Mouse (Mus musculus) urinary bladder, adult 2 months (tissue): Measurements from ENCODE around the gene Lrrc28. TPM values are rescaled to one million over a fixed set of nuclear protein-coding genes. Genes with fewer than 3 reads are reported as not detected.
"Not testable (repeated sequence)": the region's sequence is repeated elsewhere in the genome, so short reads cannot be mapped to it uniquely, and the experiment has no call there.

Experiments
- DNase-seq: peaks from one replicate; pipeline ENCODE4 v3.0.0; 2022; ENCODE audit warnings: low spot score
- polyA plus RNA-seq: library from polyadenylated mRNA; depleted of rRNA; stranded (reverse); fragments of >200 nt; gene quantifications from 2 replicates; pipeline ENCODE4 v1.2.3, GENCODE M21; 2012

The Lrrc28 gene
- polyA plus RNA-seq, 1 experiment: 36.5 TPM

- no peak for DNase-seq
These were observed 116.2 kb downstream of the Lrrc28 start for GRCm38 (mm10) chr7:67528821-67529221.

- DNase-seq: no peak
These were observed 116.8 kb downstream of the Lrrc28 start for GRCm38 (mm10) chr7:67528063-67528811.

- no peak for DNase-seq
These were observed 119.0 kb downstream of the Lrrc28 start for GRCm38 (mm10) chr7:67525886-67526580.

DNA sequence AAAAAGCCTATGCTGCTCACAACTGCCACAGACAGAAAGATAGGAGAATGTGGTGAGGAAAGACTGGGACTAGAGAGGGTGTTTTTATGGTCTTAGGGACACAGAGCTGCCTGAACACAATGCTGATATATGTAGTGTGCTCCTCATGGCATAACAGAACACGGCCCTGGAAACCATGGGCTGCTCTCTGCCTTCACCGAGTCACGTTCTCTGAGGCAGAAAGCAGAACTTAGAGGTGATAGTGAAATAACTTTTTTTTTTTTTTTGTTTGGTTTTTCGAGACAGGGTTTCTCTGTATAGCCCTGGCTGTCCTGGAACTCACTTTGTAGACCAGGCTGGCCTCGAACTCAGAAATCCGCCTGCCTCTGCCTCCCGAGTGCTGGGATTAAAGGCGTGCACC is 121.0 kb downstream of the Lrrc28 start:
- DNase-seq: not testable (repeated sequence)

DNA sequence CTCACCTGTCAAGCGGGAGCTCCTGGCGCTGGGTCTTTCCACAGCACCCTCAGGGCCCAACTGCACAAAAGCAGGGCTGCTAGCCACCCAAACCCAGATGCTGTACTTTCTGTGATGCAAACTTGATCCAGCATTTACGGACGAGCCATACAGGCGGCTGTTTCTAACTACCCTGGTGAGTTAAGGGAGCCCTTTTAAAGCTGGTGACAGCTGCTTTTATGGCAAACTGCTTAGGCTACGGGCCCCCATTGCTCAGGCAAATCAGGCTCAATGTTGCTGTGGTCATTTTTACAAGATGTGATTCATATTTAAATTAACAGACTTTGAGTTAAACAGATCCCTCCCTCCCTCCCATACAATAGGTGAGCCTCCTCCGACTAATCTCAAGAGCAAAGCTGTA is 121.7 kb downstream of the Lrrc28 start:
- DNase-seq: no peak

- not testable (repeated sequence) for DNase-seq
These were observed 123.3 kb downstream of the Lrrc28 start for GRCm38 (mm10) chr7:67521731-67522130.

DNA sequence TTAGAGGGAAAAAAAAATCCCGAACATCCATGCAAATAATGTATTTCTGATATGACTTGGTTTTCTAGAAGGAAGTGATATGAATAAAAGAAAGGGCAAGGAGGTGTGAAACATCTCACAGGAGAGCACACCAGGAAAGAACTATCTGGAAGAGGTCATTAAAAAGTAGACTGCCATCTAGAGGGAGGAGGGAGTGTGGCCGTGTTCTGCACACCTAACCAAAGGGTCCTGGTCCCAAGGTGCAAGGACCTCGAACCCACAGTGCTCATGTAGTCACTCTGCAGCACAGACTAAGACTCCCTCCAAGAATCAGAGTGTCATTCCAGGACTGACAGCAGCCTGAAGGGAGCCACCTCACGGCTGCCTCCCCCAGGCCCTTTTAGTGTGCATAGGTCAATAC is 124.1 kb downstream of the Lrrc28 start:
- DNase-seq: no peak

DNA sequence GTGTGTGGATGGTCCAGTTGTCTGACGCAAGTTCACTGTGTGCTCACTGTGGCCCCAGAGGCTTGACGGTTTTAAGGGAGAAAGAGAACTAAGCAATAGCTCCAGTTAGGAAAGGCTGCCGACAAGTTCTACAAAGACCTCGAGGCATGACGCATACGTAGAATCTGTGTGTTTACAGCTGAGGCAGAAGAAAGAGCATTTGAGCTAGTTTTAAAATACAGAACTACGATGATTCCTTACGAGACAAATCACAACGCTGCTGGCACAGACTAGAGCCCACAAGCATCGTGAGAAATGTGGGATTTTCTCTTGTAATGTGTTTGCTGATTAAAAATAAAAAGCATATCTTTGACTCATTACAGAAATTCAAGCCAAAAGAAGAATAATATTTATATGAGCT is 125.1 kb downstream of the Lrrc28 start:
- DNase-seq: no peak

DNA sequence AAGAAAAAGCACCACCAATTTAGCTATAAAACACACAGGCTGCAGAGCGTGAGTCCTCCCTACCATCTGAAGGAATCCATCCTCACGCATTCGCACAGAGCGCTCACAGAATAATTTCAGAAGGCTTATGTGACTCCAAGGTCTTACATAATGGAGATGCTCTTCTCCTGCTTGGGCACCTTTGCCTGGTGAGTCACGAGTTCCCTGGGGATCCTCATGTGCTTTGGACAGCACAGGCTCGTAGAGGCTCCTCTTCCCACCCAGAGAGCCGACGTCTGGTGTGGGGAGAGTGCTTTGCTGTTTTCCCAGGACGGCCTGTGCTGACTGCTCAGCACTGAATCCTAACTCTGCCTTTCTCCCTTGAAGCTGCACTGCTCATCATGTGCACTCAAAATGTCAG is 129.4 kb downstream of the Lrrc28 start:
- DNase-seq: no peak

- DNase-seq: no peak
These were observed 130.2 kb downstream of the Lrrc28 start for GRCm38 (mm10) chr7:67514893-67515292.

- DNase-seq: no peak
These were observed 130.7 kb downstream of the Lrrc28 start for GRCm38 (mm10) chr7:67514380-67514779.

GRCm38 (mm10) chr7:67513656-67514055 is 131.4 kb downstream of the Lrrc28 start:
- DNase-seq: no peak

DNA sequence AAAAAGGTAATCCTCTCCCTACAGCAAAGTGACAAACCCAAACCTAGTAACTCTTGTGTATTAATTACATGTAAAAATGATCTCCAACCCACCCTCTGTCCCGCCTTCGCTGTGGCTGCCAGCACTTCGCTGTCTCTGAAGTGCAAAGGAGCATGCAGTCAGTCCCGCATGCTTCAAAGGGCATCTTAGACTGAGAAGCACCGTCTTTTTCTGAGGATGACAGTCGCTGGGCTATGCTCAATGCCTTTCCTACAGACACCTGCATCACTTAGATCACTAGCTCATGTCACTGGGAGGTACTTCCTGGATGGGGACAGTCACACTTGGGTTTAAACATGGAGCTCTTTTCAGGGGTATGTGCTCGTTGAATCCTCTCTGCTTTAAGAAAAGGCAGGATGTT is 133.5 kb downstream of the Lrrc28 start:
- DNase-seq: no peak

GRCm38 (mm10) chr7:67503281-67504010 is 141.6 kb downstream of the Lrrc28 start:
- no peak for DNase-seq

DNA sequence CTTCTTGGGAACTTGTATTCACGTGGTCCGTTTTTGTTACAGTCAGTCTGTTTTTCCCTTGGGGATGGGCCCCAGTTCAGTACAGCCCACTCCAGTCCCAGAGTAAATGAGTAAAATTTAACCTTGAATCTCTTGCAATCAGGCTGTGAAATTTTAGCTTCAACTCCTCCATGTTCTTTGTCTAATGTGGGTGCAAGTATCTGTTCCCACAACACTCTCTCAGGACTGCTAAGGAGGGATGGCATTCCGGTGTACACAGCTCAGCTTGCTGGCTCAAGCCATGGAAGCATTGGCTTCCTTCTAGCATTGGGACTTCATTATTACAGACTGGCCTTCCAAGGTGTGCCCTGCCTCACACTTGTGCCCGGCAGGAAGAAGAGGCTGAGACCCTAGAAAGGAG is 142.4 kb downstream of the Lrrc28 start:
- no peak for DNase-seq

DNA sequence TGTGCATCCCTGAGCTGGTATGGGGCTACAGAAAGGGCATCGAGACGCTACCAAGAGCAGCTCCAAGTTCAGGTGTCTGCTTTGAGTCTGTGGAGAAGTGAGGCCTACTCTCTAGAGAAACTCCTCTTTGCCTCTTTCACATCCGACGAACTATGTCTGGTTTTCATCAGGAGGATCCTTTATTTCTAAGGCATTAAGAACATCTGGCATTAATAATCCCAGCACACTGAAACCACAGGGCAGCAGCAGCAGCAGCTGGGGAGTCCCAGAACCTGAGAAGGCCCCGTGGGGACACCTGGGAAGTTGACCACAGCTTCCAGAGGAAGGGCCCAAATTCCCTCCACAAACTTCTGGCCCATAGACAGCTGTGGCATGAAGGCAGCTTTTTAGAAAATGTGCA is 144.2 kb downstream of the Lrrc28 start:
- no peak for DNase-seq

- DNase-seq: no peak
These were observed 144.8 kb downstream of the Lrrc28 start for GRCm38 (mm10) chr7:67500076-67500828.

GRCm38 (mm10) chr7:67499516-67499915 is 145.6 kb downstream of the Lrrc28 start:
- DNase-seq: no peak

GRCm38 (mm10) chr7:67493795-67494687 is 151.0 kb downstream of the Lrrc28 start:
- no peak for DNase-seq

GRCm38 (mm10) chr7:67487889-67488411 is 157.1 kb downstream of the Lrrc28 start:
- DNase-seq: no peak
